Mouse (Mus musculus) embryonic fibroblast, embryonic 13.5 days (primary cell): Measurements from ENCODE around the gene Tbc1d5.

Source experiments
- CTCF ChIP-seq: IDR thresholded peaks from 2 replicates; pipeline ENCODE4 v1.5.1; 2011; ENCODE audit warnings: mild to moderate bottlenecking, control low read depth, low read length, moderate library complexity, borderline replicate concordance; ENCODE audit not compliant: insufficient read depth
- POLR2A ChIP-seq: IDR thresholded peaks from 2 replicates; pipeline ENCODE4 v1.6.1; 2011; ENCODE audit warnings: low read depth, mild to moderate bottlenecking, control low read depth, low read length, moderate library complexity

- TF ChIP-seq CTCF (no peak), POLR2A (no peak)
Observed at GRCm38 (mm10) chr17:50761082-50761481, 418.1 kb downstream of the Tbc1d5 start.
